Mouse (Mus musculus) induced T-regulatory cell, adult 2 months (primary cell): ENCODE data around the gene Il17rc.

Source experiments
- DNase-seq: peaks from one replicate; pipeline ENCODE4 v3.0.0-alpha.2; 2012; ENCODE audit warnings: low read depth

The Il17rc gene

DNA sequence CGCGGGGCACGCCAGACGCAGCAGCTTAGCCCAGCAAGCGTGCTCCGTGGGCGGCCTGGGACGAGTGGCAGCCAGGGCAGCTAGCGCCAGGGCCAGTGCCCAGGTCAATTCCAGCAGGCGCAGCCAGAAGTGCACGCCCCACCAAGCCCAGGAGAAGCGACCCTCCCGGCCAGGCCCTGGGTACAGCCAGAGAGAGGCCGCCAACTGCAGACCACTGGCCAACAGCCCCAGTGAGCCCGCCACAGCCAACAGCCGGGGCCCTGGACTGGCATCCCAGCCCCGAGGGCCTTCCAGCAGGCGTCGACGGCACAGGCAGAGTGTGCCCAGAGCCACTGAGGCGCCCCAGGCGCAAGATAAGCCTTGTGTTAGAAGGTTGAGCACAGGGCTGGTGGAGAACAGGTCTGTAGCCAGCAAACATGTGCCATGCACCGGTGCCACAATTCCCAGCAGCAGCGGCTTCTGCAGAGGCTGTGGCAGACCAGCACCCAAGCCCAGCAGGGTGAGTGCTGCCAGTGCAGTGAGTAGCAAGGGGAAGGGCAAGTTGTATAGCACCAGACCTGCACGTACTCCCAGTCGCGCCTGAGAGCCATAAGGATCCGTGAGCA is 23.9 kb downstream of the Il17rc start:
- DNase-seq: no peak

DNA sequence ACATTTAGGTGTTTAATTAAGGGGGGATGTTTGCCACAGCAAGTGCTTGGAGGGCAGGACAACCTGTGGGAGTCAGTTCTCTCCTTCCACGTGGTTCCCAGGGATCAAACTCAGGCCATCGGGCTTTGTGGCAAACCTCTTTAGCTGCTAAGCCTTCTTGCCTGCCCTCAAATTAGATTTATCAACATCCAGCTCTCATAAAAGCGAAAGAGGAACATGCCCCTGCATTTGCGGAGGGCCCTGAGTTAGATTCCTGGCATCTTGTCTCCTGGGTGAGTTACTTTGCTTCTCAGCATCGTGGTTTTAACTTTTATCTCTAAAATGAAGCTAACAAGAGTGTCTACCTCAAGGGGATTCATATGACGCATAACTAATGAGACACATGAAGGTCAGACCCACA is 28.1 kb downstream of the Il17rc start:
- no peak for DNase-seq

GRCm38 (mm10) chr6:113501388-113502084 is 30.3 kb downstream of the Il17rc start, which contains the start of gene Prrt3:
TSS of gene Prrt3 (minus strand) at chr6:113501931.
- DNase-seq: no peak

GRCm38 (mm10) chr6:113502801-113503200 is 31.6 kb downstream of the Il17rc start:
- no peak for DNase-seq

GRCm38 (mm10) chr6:113505689-113506088 is 34.5 kb downstream of the Il17rc start:
- no peak for DNase-seq

- DNase-seq: no peak
Observed at GRCm38 (mm10) chr6:113507130-113507529, 35.9 kb downstream of the Il17rc start.

DNA sequence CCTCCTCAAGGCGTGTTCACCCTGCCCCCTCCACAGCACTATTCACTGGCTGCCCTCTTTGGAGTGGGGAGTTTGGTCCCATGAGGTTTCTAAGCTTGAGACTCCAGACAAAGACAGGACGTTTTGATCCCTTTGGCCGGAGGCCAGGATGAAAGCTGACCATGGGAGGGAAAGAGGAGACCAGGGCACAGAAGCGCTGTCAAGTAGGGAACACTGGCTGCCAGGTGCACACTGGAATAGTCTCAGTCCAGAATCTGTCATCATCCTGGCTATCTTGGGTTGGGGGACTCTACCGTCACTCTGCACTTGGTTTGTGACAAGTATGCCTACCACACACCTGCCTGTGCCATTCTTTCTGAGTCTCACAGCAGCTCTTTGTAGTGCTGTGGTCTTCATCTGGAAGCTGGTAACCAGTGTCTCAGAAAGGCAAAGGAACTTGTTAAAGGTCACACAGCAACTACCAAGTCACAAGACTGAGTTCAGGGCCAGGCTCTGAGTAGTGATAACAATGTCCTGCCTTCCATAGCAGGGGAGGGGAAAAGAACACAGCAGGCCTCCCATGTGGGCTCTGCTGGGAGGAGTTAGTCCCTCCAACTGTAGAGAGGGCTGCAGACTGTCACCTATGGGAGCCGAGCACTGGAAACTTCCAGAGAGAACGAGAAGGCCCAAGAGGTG is 37.2 kb downstream of the Il17rc start:
- DNase-seq: no peak

GRCm38 (mm10) chr6:113508947-113509280 is 37.7 kb downstream of the Il17rc start:
- DNase-seq: no peak

DNA sequence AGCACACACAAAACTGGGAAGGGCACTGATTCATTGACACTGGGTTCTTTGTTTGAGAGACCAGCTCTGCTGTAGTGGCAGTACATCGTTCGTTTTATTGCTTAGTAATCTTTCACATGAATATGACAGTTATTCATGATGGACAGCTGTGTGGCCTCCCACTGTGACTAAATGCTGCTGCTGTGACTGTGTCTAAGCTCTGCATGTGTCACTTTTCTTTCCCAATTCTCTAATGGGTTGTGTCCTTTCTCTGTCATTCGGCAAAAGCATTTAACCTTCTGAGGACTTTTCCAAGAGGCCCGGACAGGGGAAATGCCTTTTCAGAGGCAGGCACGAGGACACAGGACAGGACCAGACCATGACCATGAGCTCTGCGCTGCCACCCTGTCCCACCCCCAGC is 42.7 kb downstream of the Il17rc start:
- DNase-seq: no peak

- no peak for DNase-seq
Observed at GRCm38 (mm10) chr6:113514600-113514999, 43.4 kb downstream of the Il17rc start.

GRCm38 (mm10) chr6:113517434-113518080 is 46.3 kb downstream of the Il17rc start:
- DNase-seq: no peak

- DNase-seq: no peak
Observed at GRCm38 (mm10) chr6:113522310-113522709, 51.1 kb downstream of the Il17rc start.

DNA sequence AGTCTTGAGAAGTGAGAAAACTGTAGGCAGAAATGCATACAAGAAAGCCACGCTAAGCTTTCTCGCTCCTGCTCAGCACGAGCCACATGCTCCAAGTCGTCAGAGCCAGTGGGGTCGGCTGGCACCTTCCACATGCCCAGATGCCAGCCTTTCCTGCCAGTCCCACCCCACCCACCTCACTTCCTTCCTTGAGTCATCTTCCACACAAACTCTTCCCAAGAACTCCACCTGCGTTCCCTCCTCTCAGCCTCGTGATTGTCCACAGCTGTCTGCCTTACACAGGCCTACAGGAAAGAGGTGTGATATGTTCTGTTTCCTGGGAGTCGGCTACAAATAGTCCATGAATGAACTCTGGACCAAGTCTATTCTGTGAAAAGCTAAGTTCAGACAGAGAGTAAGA is 52.2 kb downstream of the Il17rc start:
- DNase-seq: no peak

DNA sequence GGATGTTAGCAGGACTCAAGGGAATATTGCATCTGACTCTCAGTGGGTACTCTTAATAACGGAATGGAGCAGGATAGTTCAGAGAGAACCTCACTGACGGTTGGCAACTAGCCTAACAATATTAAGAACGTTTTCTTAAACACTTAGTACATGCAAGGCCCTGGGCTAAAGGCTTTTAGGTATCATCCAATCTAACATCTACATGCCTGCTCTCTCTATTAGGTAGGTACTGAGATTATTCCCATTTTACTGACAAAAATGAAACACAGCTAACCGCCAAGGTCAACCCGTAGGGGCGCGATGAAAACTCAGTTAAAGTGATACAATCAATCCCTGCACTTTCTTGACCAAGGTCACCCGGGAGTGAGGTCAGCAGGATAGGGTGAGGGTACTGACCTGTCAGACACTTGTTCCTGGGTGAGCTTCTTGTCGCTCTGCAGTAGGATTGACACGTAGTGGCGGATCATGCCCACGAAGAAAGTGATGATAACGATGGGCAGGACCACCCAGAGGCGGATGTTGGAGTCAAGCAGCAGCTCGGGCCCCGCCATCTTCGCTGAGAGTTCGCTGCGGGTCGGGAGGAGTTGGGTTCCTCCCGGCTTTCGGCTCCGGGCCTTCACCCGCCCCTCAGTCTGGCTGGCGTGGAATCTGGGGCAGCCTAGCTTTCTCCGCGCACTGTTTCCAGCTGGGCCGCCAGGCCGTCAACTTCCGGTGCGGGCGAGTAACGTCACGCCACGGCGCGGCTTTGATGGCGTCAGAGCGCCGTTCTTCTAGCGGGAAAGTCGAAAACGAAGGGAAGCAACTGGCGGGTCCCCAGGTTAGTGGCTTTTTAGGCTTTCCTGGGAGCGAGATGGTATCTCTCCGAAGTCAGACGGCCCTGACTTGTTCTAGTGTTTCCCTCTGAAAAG is 60.0 kb downstream of the Il17rc start, which contains the start of the genes Emc3 and Fancd2:
TSS of gene Emc3 (minus strand) at position 721 of the 908 bp plus-strand sequence.
TSS of gene Fancd2 (plus strand) at position 751 of the 908 bp plus-strand sequence.
- DNase-seq: peak; percentile 93

GRCm38 (mm10) chr6:113531840-113532404 is 60.7 kb downstream of the Il17rc start:
- DNase-seq: no peak
